Mouse (Mus musculus) naive thymus-derived CD4-positive, alpha-beta T cell, adult 5 months (primary cell): ENCODE results near the gene Gimap1. TPM values are rescaled to one million over a fixed set of nuclear protein-coding genes. Genes with fewer than 3 reads are reported as not detected.

Experiments
- polyA plus RNA-seq: library from polyadenylated mRNA; unstranded; fragments of 100-300 nt; shearing (Covaris generic); gene quantifications from one replicate; pipeline ENCODE4 v1.2.1, GENCODE M21; 2017

Gimap1 gene
- 555 TPM for polyA plus RNA-seq

GRCm38 (mm10) chr6:48738961-48739779 lies at the start of gene Gimap1:
Gimap1 (plus strand) TSS chr6:48739054.

GRCm38 (mm10) chr6:48718455-48718854 lies 20.4 kb upstream of the Gimap1 start, which contains the start of the genes Gm28053 and Gimap7:
Gm28053 (plus strand) TSS chr6:48718607.
Gimap7 (plus strand) TSS chr6:48718621.

DNA sequence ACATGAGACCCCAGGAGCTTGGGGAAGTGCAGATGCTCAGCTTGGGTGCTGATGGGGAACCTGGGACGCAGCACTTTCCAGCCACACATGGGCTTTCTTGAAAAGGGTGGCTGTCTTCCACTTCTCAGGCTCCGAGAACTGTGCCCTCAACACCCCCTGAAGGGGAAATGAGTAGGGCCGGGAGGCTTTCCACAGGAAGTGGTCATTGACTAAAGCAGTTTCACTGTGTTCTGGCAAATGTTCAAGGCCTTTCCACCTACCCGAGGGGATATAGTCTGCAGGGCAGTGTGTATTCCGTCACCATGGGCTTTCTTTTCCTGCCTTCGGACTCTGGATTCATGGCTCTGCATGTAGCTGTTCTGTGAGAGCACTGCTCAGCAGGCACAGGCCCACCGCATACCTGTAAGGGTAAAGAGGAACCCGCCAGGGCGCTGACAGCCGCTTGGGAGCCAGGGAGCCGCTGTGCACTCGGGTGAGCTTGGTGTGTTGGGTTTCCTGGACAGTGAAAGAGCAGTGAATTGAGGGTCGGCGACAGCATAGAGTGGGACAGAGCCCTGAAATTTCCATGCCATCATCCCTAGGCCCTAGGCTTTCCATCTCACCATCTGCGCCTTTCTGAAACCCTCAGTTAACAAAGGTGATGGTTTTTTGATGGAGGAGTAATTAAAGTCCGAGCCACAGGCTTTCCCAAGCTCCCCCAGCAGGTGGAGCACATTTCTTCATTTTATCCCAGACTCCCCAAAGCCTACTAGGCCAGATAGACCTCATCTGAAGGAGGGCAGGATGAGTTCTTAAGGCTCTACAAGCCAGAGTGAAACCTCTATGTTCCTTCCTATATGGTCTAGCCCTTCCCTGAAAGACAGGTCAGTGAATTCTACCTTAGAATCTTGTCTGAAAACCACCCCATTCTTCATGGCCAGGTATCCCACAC lies 7.4 kb downstream of the Gimap1 start, which contains the start of gene Gimap5:
Gene Gimap5, plus strand, starts transcription at position 239 of the 931 bp plus-strand sequence.

GRCm38 (mm10) chr6:48770696-48771095 lies 31.8 kb downstream of the Gimap1 start, which contains the start of gene Gimap3:
Gimap3 (minus strand) TSS chr6:48770851.

Other genes with a start within 250 kb of the Gimap1 start
- gene Atp6v0e2, start 201.4 kb upstream of the Gimap1 start, polyA plus RNA-seq, result not detected
- gene Lrrc61, start 184.3 kb upstream of the Gimap1 start, polyA plus RNA-seq, result 8.3 TPM
- gene Rarres2, start 166.3 kb upstream of the Gimap1 start, polyA plus RNA-seq, result not detected
- not detected for gene Gm45021, start 149.4 kb upstream of the Gimap1 start, polyA plus RNA-seq
- gene Repin1, start 145.2 kb upstream of the Gimap1 start, polyA plus RNA-seq, result 2.0 TPM
- not detected for gene Gm44965, start 145.1 kb upstream of the Gimap1 start, polyA plus RNA-seq
- gene Zfp775, start 137.0 kb upstream of the Gimap1 start, polyA plus RNA-seq, result 6.2 TPM
- gene AI854703, start 112.3 kb upstream of the Gimap1 start, polyA plus RNA-seq, result 1.3 TPM
- 145 TPM for gene Gimap8, start 91.8 kb upstream of the Gimap1 start, polyA plus RNA-seq
- gene Gimap9, start 62.9 kb upstream of the Gimap1 start, polyA plus RNA-seq, result 408 TPM
- 1,217 TPM for gene Gimap4, start 54.5 kb upstream of the Gimap1 start, polyA plus RNA-seq
- 2,591 TPM for gene Gimap6, start 30.8 kb upstream of the Gimap1 start, polyA plus RNA-seq
- 7.0 TPM for gene Gm28053, start 20.4 kb upstream of the Gimap1 start, polyA plus RNA-seq
- 152 TPM for gene Gimap7, start 20.4 kb upstream of the Gimap1 start, polyA plus RNA-seq
- gene Gimap5, start 7.1 kb downstream of the Gimap1 start, polyA plus RNA-seq, result 182 TPM
- gene Gimap3, start 31.8 kb downstream of the Gimap1 start, polyA plus RNA-seq, result 1,890 TPM
- gene Tmem176a, start 101.9 kb downstream of the Gimap1 start, polyA plus RNA-seq, result 0.77 TPM
- 3.1 TPM for gene Tmem176b, start 102.4 kb downstream of the Gimap1 start, polyA plus RNA-seq
- not detected for gene Aoc1, start 133.8 kb downstream of the Gimap1 start, polyA plus RNA-seq
- not detected for gene 1600015I10Rik, start 190.8 kb downstream of the Gimap1 start, polyA plus RNA-seq
- gene Doxl2, start 235.9 kb downstream of the Gimap1 start, polyA plus RNA-seq, result not detected
- not detected for gene Svs1, start 247.8 kb downstream of the Gimap1 start, polyA plus RNA-seq